Mouse (Mus musculus) small intestine, adult 10 weeks (tissue): Measurements from ENCODE around the gene Vps41. TPM values are rescaled to one million over a fixed set of nuclear protein-coding genes. Genes with fewer than 3 reads are reported as not detected.

Experiments
- polyA plus RNA-seq: library from polyadenylated mRNA; stranded (reverse); fragments of 350-450 nt; fragmentation: Illumina TruSeq; extraction: RNeasy Lipid Tissue Mini Kit (QIAGEN cat#74804); gene quantifications from one replicate; pipeline ENCODE4 v1.2.3, GENCODE M21; 2014; ENCODE audit warnings: low replicate concordance

Gene Vps41
- 93.8 TPM for polyA plus RNA-seq

DNA sequence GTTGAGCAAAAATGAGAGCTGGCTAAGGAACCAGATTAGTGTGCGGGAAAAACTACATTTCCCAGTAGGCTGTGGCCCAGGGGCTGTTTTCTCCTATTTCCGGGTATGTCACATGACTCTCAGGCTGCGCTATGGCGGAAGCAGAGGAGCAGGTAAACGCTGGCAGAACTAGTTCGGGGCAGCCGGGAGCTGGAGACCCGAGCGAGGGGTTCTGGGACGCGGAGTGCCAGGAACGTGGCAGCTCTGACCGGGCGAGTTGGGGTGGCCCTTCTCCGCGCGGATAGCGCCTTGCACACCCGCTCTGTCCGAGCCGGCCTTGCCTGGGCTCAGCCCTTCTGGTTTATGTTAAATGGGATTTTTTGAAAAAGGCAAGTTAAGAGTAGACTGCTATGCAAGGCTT is at the start of gene Vps41:
Gene Vps41 (plus strand): TSS at position 102 of the 400 bp plus-strand sequence.

Other genes starting within 250 kb of the Vps41 start
- 0.19 TPM for gene Amph, start 230.9 kb downstream of the Vps41 start, polyA plus RNA-seq